Mouse (Mus musculus) lung, postnatal 25 days (tissue): Measurements from ENCODE around the gene Adnp.
"Not testable (repeated sequence)": the region's sequence is repeated elsewhere in the genome, so short reads cannot be mapped to it uniquely, and the experiment has no call there.

Experiments used
- DNase-seq: peaks from one replicate; pipeline ENCODE4 v3.0.0; 2022; ENCODE audit warnings: low spot score

The Adnp gene

GRCm38 (mm10) chr2:168205681-168206631 lies 956 bp downstream of the Adnp start:
- DNase-seq = no peak

GRCm38 (mm10) chr2:168205265-168205664 lies 1.6 kb downstream of the Adnp start:
- DNase-seq = peak; percentile 93

GRCm38 (mm10) chr2:168204476-168204999 lies 2.4 kb downstream of the Adnp start:
- no peak for DNase-seq

GRCm38 (mm10) chr2:168200014-168200691 lies 6.8 kb downstream of the Adnp start:
- no peak for DNase-seq

GRCm38 (mm10) chr2:168199476-168199875 lies 7.4 kb downstream of the Adnp start:
- no peak for DNase-seq

GRCm38 (mm10) chr2:168198421-168198820 lies 8.5 kb downstream of the Adnp start:
- peak; percentile 29 for DNase-seq

- no peak for DNase-seq
These were observed 11.2 kb downstream of the Adnp start for GRCm38 (mm10) chr2:168195721-168196120.

GRCm38 (mm10) chr2:168193685-168194084 lies 13.2 kb downstream of the Adnp start:
- no peak for DNase-seq

- DNase-seq = no peak
These were observed 15.1 kb downstream of the Adnp start for GRCm38 (mm10) chr2:168191856-168192255.

- no peak for DNase-seq
These were observed 31.0 kb downstream of the Adnp start for GRCm38 (mm10) chr2:168175946-168176345.

- peak; percentile 91 for DNase-seq
These were observed 36.7 kb downstream of the Adnp start for GRCm38 (mm10) chr2:168170167-168170685.

- no peak for DNase-seq
These were observed 37.2 kb downstream of the Adnp start for GRCm38 (mm10) chr2:168169800-168170113.

GRCm38 (mm10) chr2:168168892-168169799 lies 37.8 kb downstream of the Adnp start:
- DNase-seq = no peak

- DNase-seq = no peak
These were observed 39.1 kb downstream of the Adnp start for GRCm38 (mm10) chr2:168167781-168168180.

GRCm38 (mm10) chr2:168166750-168167460 lies 40.0 kb downstream of the Adnp start:
- no peak for DNase-seq

GRCm38 (mm10) chr2:168161978-168162377 lies 44.9 kb downstream of the Adnp start:
- DNase-seq = no peak

- DNase-seq = no peak
These were observed 45.4 kb downstream of the Adnp start for GRCm38 (mm10) chr2:168161514-168161971.

GRCm38 (mm10) chr2:168160370-168160930 lies 46.5 kb downstream of the Adnp start:
- no peak for DNase-seq

- DNase-seq = peak; percentile 38
These were observed 47.8 kb downstream of the Adnp start for GRCm38 (mm10) chr2:168158911-168159711.

- DNase-seq = not testable (repeated sequence)
These were observed 48.9 kb downstream of the Adnp start for GRCm38 (mm10) chr2:168157974-168158373.
